ENCODE assay signal across 17 mouse cellular contexts in the genomic region with DNA sequence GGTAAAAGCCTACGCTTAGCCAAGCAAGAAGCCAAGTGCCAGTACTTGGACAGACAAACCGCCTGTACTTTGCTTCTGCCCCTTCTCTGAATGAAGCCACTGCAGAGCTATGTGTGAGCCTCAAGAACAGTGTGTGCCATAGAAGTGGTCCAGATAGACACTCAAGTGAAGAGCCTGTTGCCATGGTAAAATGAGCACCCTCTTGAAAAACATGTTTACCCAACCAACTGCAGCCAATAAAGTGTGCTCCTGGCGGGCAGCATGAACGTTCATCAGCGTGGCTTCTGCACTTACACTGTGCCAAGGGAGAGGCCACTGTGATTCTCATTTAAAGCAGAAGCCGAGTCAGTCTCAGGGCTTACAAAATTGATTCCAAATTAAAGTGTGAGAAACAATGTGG.
A peak's percentile ranks its signal among the peaks of the same experiment; 100 is the strongest.
DNase-seq lines count a peak whose midpoint lies in the region; ATAC-seq and TF ChIP-seq lines count a peak whose summit lies in the region.
"Had no signal": no experiment of that assay in that cellular context is flagged by ENCODE, and none has a peak within 500 bp of the region (broad histone marks: within the 10 kb centered on the region; RNA-seq: fewer than 3 reads in every experiment).

No protein-coding gene starts in this region.

- no peak overlapping the region for H3K9ac ChIP-seq in forebrain, embryonic 14.5 days (ENCODE audit: low read length)
- H3K9ac ChIP-seq in forebrain, embryonic 15.5 days (replicated peaks), result no peak overlapping the region
- H3K9ac ChIP-seq in midbrain, embryonic 13.5 days (replicated peaks), result no peak overlapping the region
- H3K9ac ChIP-seq in lung, postnatal 0 days (replicated peaks; ENCODE audit: low read depth), result no peak overlapping the region
- H3K9ac ChIP-seq: lung, embryonic 15.5 days had no signal

- no peak for TF ChIP-seq CTCF in lung, postnatal 0 days (IDR thresholded peaks at IDR 0.05)

- TF ChIP-seq EP300 in lung, postnatal 0 days (IDR thresholded peaks at IDR 0.05), result peak; percentile 22; the same call in 1 of the 2 replicates

- H3K4me2 ChIP-seq in forebrain, embryonic 14.5 days (ENCODE audit: low read length), result no peak overlapping the region
- H3K4me2 ChIP-seq in forebrain, embryonic 15.5 days (replicated peaks), result no peak overlapping the region
- H3K4me2 ChIP-seq in midbrain, embryonic 13.5 days (replicated peaks), result no peak overlapping the region
- H3K4me2 ChIP-seq in lung, postnatal 0 days (replicated peaks; ENCODE audit: low read depth, low read length), result no peak overlapping the region
- H3K4me2 ChIP-seq: lung, embryonic 15.5 days; midbrain, embryonic 11.5 days had no signal

- no peak for ATAC-seq in forebrain, embryonic 14.5 days
- ATAC-seq in forebrain, embryonic 15.5 days (replicated peaks), result no peak
- ATAC-seq in midbrain, embryonic 13.5 days, result peak; percentile 71
- ATAC-seq in lung, postnatal 0 days, result peak; percentile 92
- ATAC-seq: inflammation-experienced regulatory T-cells, adult 6 months had no signal

- DNase-seq in forebrain, embryonic 14.5 days (ENCODE audit: low spot score), result peak; percentile 35
- peak; percentile 26 to 49 for DNase-seq in heart, adult 9 months (ENCODE audit: low spot score in 2 of 2)
- DNase-seq in heart, postnatal 4 days, result no peak
- no peak for DNase-seq in midbrain, embryonic 10.5 days (ENCODE audit: low spot score)
- DNase-seq in lung, postnatal 0 days (ENCODE audit: low spot score), result peak; percentile 81
- no peak for DNase-seq in embryo, embryonic 10 days (ENCODE audit: low spot score)
- DNase-seq: cerebellum, adult 11 months; cerebellum, postnatal 25 days; kidney, adult 9 months; kidney, postnatal 4 days; left cerebral cortex, postnatal 4 days; right cerebral cortex, postnatal 14 days had no signal

- 80% methylated on average over 6 of the region's 6 CpGs for WGBS in forebrain, embryonic 14.5 days
- 65% methylated on average over 6 of the region's 6 CpGs for WGBS in forebrain, embryonic 15.5 days
- WGBS in midbrain, embryonic 13.5 days, result 75% methylated on average over 6 of the region's 6 CpGs
- WGBS in midbrain, embryonic 10.5 days, result 91% methylated on average over 6 of the region's 6 CpGs
- WGBS in lung, postnatal 0 days, result 59% methylated on average over 6 of the region's 6 CpGs

- H3K27ac ChIP-seq in forebrain, embryonic 14.5 days (ENCODE audit: low read depth, low read length), result no peak overlapping the region
- no peak overlapping the region for H3K27ac ChIP-seq in forebrain, embryonic 15.5 days (replicated peaks)
- H3K27ac ChIP-seq in midbrain, embryonic 13.5 days, result no peak overlapping the region
- no peak overlapping the region for H3K27ac ChIP-seq in midbrain, embryonic 10.5 days (replicated peaks)
- H3K27ac ChIP-seq in lung, postnatal 0 days (ENCODE audit: low read length), result no peak overlapping the region
- H3K27ac ChIP-seq: lung, embryonic 15.5 days had no signal

- H3K4me3 ChIP-seq in forebrain, embryonic 14.5 days (ENCODE audit: low read depth, low read length), result no peak overlapping the region
- H3K4me3 ChIP-seq in forebrain, embryonic 15.5 days, result no peak overlapping the region
- H3K4me3 ChIP-seq in midbrain, embryonic 13.5 days (replicated peaks), result no peak overlapping the region
- no peak overlapping the region for H3K4me3 ChIP-seq in midbrain, embryonic 10.5 days
- H3K4me3 ChIP-seq in lung, postnatal 0 days (ENCODE audit: low read depth, low read length), result no peak overlapping the region
- H3K4me3 ChIP-seq: lung, embryonic 15.5 days had no signal

- H3K27me3 ChIP-seq in forebrain, embryonic 14.5 days (replicated peaks; ENCODE audit: control insufficient read depth, insufficient read depth, low read length), result no peaks in the 10 kb centered on the region
- no peaks in the 10 kb centered on the region for H3K27me3 ChIP-seq in forebrain, embryonic 15.5 days
- no peaks in the 10 kb centered on the region for H3K27me3 ChIP-seq in midbrain, embryonic 13.5 days
- no peaks in the 10 kb centered on the region for H3K27me3 ChIP-seq in midbrain, embryonic 10.5 days (ENCODE audit: low read depth, poor library complexity, severe bottlenecking)
- H3K27me3 ChIP-seq in lung, postnatal 0 days (replicated peaks; ENCODE audit: insufficient read depth, low read length), result no peaks in the 10 kb centered on the region
- H3K27me3 ChIP-seq: lung, embryonic 15.5 days had no signal

- H3K36me3 ChIP-seq in forebrain, embryonic 14.5 days (ENCODE audit: control insufficient read depth, insufficient read depth, low read length), result peaks cover 17% of the 10 kb centered on the region; the same call in 1 of the 2 replicates
- 0 out of 2 replicates have a peak, but pooled peaks cover 11% of the 10 kb centered on the region for H3K36me3 ChIP-seq in forebrain, embryonic 15.5 days
- peaks cover 18% of the 10 kb centered on the region for H3K36me3 ChIP-seq in midbrain, embryonic 13.5 days
- peaks cover 52% of the 10 kb centered on the region for H3K36me3 ChIP-seq in midbrain, embryonic 10.5 days
- H3K36me3 ChIP-seq in lung, postnatal 0 days (ENCODE audit: insufficient read depth, low read length), result no peaks in the 10 kb centered on the region

- H3K4me1 ChIP-seq in forebrain, embryonic 14.5 days (ENCODE audit: control insufficient read depth, insufficient read depth, low read length), result no peaks in the 10 kb centered on the region
- peaks cover 4% of the 10 kb centered on the region; the same call in 1 of the 2 replicates for H3K4me1 ChIP-seq in forebrain, embryonic 15.5 days
- peaks cover 5% of the 10 kb centered on the region; the same call in 1 of the 2 replicates for H3K4me1 ChIP-seq in midbrain, embryonic 13.5 days (replicated peaks)
- H3K4me1 ChIP-seq in midbrain, embryonic 10.5 days, result peaks cover 3% of the 10 kb centered on the region; the same call in 1 of the 2 replicates
- H3K4me1 ChIP-seq in lung, postnatal 0 days (ENCODE audit: insufficient read depth, low read depth, low read length), result 0 out of 2 replicates have a peak, but pooled peaks cover 3% of the 10 kb centered on the region
- H3K4me1 ChIP-seq: lung, embryonic 15.5 days had no signal

- H3K9me3 ChIP-seq in forebrain, embryonic 14.5 days (replicated peaks; ENCODE audit: control insufficient read depth, low read length), result no peaks in the 10 kb centered on the region
- H3K9me3 ChIP-seq in forebrain, embryonic 15.5 days, result no peaks in the 10 kb centered on the region
- H3K9me3 ChIP-seq in midbrain, embryonic 13.5 days, result no peaks in the 10 kb centered on the region
- peaks cover 10% of the 10 kb centered on the region; the same call in 1 of the 2 replicates for H3K9me3 ChIP-seq in midbrain, embryonic 10.5 days (replicated peaks)
- H3K9me3 ChIP-seq in lung, postnatal 0 days (ENCODE audit: low read length), result no peaks in the 10 kb centered on the region
- H3K9me3 ChIP-seq: lung, embryonic 15.5 days had no signal

Comparison
In these comparisons a context has a peak if more than half of its experiments do, and no peak if none do; other contexts are left out.
1. DNase-seq: peak in forebrain, embryonic 14.5 days (single experiment), heart, adult 9 months (2 of 2) and lung, postnatal 0 days (single experiment); none in heart, postnatal 4 days (single experiment), midbrain, embryonic 10.5 days (single experiment) and embryo, embryonic 10 days (single experiment).
2. ATAC-seq: peak in midbrain, embryonic 13.5 days (single experiment) and lung, postnatal 0 days (single experiment); none in forebrain, embryonic 14.5 days (single experiment) and forebrain, embryonic 15.5 days (single experiment).